Mouse (Mus musculus): ENCODE data around the gene Dpysl4. TPM values are rescaled to one million over a fixed set of nuclear protein-coding genes. Genes with fewer than 3 reads are reported as not detected.

Gene Dpysl4
- total and polyA plus RNA-seq, 2 experiments from 2014 or later: 164 to 180 TPM

- Histone ChIP-seq H3K27me3 (ENCODE audit: insufficient read depth, low read length) (no peaks in the 10 kb centered on the region), H3K4me3 (ENCODE audit: low read depth, low read length) (no peak overlapping the region), H3K4me1 (ENCODE audit: insufficient read depth, low read length) (0 out of 2 replicates have a peak, but pooled peaks cover 12% of the 10 kb centered on the region), H3K9me3 (ENCODE audit: low read length) (no peaks in the 10 kb centered on the region), H3K4me2 (ENCODE audit: low read depth, low read length, poor library complexity, severe bottlenecking) (no peak overlapping the region), H3K27ac (ENCODE audit: low read depth, low read length) (no peak overlapping the region), H3K36me3 (ENCODE audit: insufficient read depth, low read length) (no peaks in the 10 kb centered on the region), H3K9ac (replicated peaks; ENCODE audit: low read length, poor library complexity, severe bottlenecking) (no peak overlapping the region)
- ATAC-seq (ENCODE audit: low FRiP score): no peak
- no peak for DNase-seq (ENCODE audit: low spot score)
- no peak for TF ChIP-seq CTCF (IDR thresholded peaks at IDR 0.05)
- 31% methylated on average over 7 of the region's 7 CpGs for WGBS
Observed at GRCm38 (mm10) chr7:139145891-139146290, 60.1 kb downstream of the Dpysl4 start.

- DNase-seq (ENCODE audit: low spot score) (no peak), ATAC-seq (ENCODE audit: low FRiP score) (no peak)
Observed at GRCm38 (mm10) chr7:139147360-139147759, 61.6 kb downstream of the Dpysl4 start.

GRCm38 (mm10) chr7:139149373-139149772 lies 63.6 kb downstream of the Dpysl4 start:
- Histone ChIP-seq H3K36me3 (ENCODE audit: insufficient read depth, low read length) (no peaks in the 10 kb centered on the region), H3K4me1 (ENCODE audit: insufficient read depth, low read length) (peaks cover 19% of the 10 kb centered on the region; the same call in 1 of the 2 replicates), H3K4me3 (ENCODE audit: low read depth, low read length) (no peak overlapping the region), H3K9me3 (ENCODE audit: low read length) (no peaks in the 10 kb centered on the region), H3K9ac (replicated peaks; ENCODE audit: low read length, poor library complexity, severe bottlenecking) (no peak overlapping the region), H3K27me3 (ENCODE audit: insufficient read depth, low read length) (no peaks in the 10 kb centered on the region), H3K4me2 (ENCODE audit: low read depth, low read length, poor library complexity, severe bottlenecking) (no peak overlapping the region), H3K27ac (ENCODE audit: low read depth, low read length) (no peak overlapping the region)
- 41% methylated on average over 6 of the region's 7 CpGs for WGBS
- ATAC-seq (ENCODE audit: low FRiP score): no peak
- no peak for TF ChIP-seq CTCF (IDR thresholded peaks at IDR 0.05)
- DNase-seq (ENCODE audit: low spot score): no peak

More at GRCm38 (mm10) chr7:139147360-139147759, 61.6 kb downstream of the Dpysl4 start:
- H3K9ac ChIP-seq (replicated peaks; ENCODE audit: low read length, poor library complexity, severe bottlenecking): no peak overlapping the region
- no peaks in the 10 kb centered on the region for H3K27me3 ChIP-seq (ENCODE audit: insufficient read depth, low read length)
- no peaks in the 10 kb centered on the region for H3K9me3 ChIP-seq (ENCODE audit: low read length)
- no peaks in the 10 kb centered on the region for H3K36me3 ChIP-seq (ENCODE audit: insufficient read depth, low read length)
- TF ChIP-seq CTCF (IDR thresholded peaks at IDR 0.05): no peak
- H3K27ac ChIP-seq (ENCODE audit: low read depth, low read length): no peak overlapping the region
- H3K4me2 ChIP-seq (ENCODE audit: low read depth, low read length, poor library complexity, severe bottlenecking): no peak overlapping the region
- no peak overlapping the region for H3K4me3 ChIP-seq (ENCODE audit: low read depth, low read length)
- WGBS: 52% methylated on average over 4 of the region's 4 CpGs
- peaks cover 19% of the 10 kb centered on the region; the same call in 1 of the 2 replicates for H3K4me1 ChIP-seq (ENCODE audit: insufficient read depth, low read length)

- peaks cover 19% of the 10 kb centered on the region; the same call in 1 of the 2 replicates for H3K4me1 ChIP-seq (ENCODE audit: insufficient read depth, low read length)
- DNase-seq (ENCODE audit: low spot score): peak; percentile 85
- TF ChIP-seq CTCF (IDR thresholded peaks at IDR 0.05): no peak
- 27% methylated on average over 10 of the region's 10 CpGs for WGBS
- no peak overlapping the region for H3K4me3 ChIP-seq (ENCODE audit: low read depth, low read length)
- H3K4me2 ChIP-seq (ENCODE audit: low read depth, low read length, poor library complexity, severe bottlenecking): peak overlapping the region; percentile 21
- peak overlapping the region; percentile 59; the same call in 1 of the 2 replicates for H3K27ac ChIP-seq (ENCODE audit: low read depth, low read length)
- H3K27me3 ChIP-seq (ENCODE audit: insufficient read depth, low read length): no peaks in the 10 kb centered on the region
- H3K9ac ChIP-seq (replicated peaks; ENCODE audit: low read length, poor library complexity, severe bottlenecking): no peak overlapping the region
- H3K9me3 ChIP-seq (ENCODE audit: low read length): no peaks in the 10 kb centered on the region
- ATAC-seq (ENCODE audit: low FRiP score): peak; percentile 91
- H3K36me3 ChIP-seq (ENCODE audit: insufficient read depth, low read length): no peaks in the 10 kb centered on the region
Observed at GRCm38 (mm10) chr7:139151116-139151515, 65.3 kb downstream of the Dpysl4 start.

Other genes with a start within 250 kb of the Dpysl4 start
- 91.5 and 92.7 TPM in 2 replicates for gene Ppp2r2d, start 239.9 kb upstream of the Dpysl4 start, total RNA-seq (2014; rRNA removed)
- 100 and 109 TPM in 2 replicates for gene Ppp2r2d, start 239.9 kb upstream of the Dpysl4 start, polyA plus RNA-seq (2015; fragmentation: Nextera tagmentation; extraction: Ambion mirVana)
- gene Mapk1ip1, start 239.7 kb upstream of the Dpysl4 start, total RNA-seq (2014; rRNA removed): 36.4 and 39.2 TPM in 2 replicates
- 33.7 TPM in 2 replicates for gene Mapk1ip1, start 239.7 kb upstream of the Dpysl4 start, polyA plus RNA-seq (2015; fragmentation: Nextera tagmentation; extraction: Ambion mirVana)
- 227 and 231 TPM in 2 replicates for gene Bnip3, start 176.5 kb upstream of the Dpysl4 start, total RNA-seq (2014; rRNA removed)
- 142 and 147 TPM in 2 replicates for gene Bnip3, start 176.5 kb upstream of the Dpysl4 start, polyA plus RNA-seq (2015; fragmentation: Nextera tagmentation; extraction: Ambion mirVana)
- gene Jakmip3, start 145.3 kb upstream of the Dpysl4 start, total RNA-seq (2014; rRNA removed): 17.4 and 19.6 TPM in 2 replicates
- 8.1 and 8.5 TPM in 2 replicates for gene Jakmip3, start 145.3 kb upstream of the Dpysl4 start, polyA plus RNA-seq (2015; fragmentation: Nextera tagmentation; extraction: Ambion mirVana)
- 2.5 and 2.7 TPM in 2 replicates for gene Lrrc27, start 127.0 kb downstream of the Dpysl4 start, total RNA-seq (2014; rRNA removed)
- gene Lrrc27, start 127.0 kb downstream of the Dpysl4 start, polyA plus RNA-seq (2015; fragmentation: Nextera tagmentation; extraction: Ambion mirVana): 5.6 and 6.6 TPM in 2 replicates
- gene Stk32c, start 127.3 kb downstream of the Dpysl4 start, total RNA-seq (2014; rRNA removed): 33.2 and 35.6 TPM in 2 replicates
- gene Stk32c, start 127.3 kb downstream of the Dpysl4 start, polyA plus RNA-seq (2015; fragmentation: Nextera tagmentation; extraction: Ambion mirVana): 2.4 TPM in 2 replicates
- 3.4 and 3.5 TPM in 2 replicates for gene Pwwp2b, start 162.5 kb downstream of the Dpysl4 start, total RNA-seq (2014; rRNA removed)
- 4.5 and 4.7 TPM in 2 replicates for gene Pwwp2b, start 162.5 kb downstream of the Dpysl4 start, polyA plus RNA-seq (2015; fragmentation: Nextera tagmentation; extraction: Ambion mirVana)

Measured in midbrain, postnatal 0 days (tissue).